Mouse (Mus musculus) midbrain, embryonic 11.5 days (tissue): ENCODE results near the gene Limd1. TPM values are rescaled to one million over a fixed set of nuclear protein-coding genes. Genes with fewer than 3 reads are reported as not detected.

ENCODE experiments used
- polyA plus RNA-seq: library from polyadenylated mRNA; unstranded; fragments of >200 nt; fragmentation: Nextera tagmentation; extraction: Ambion mirVana; gene quantifications from 2 replicates; pipeline ENCODE4 v1.2.1, GENCODE M21; 2014

The Limd1 gene
- polyA plus RNA-seq, 1 experiment from 2014 or later, result 46.4 TPM

Other genes with a start within 250 kb of the Limd1 start
- gene Tmem158, start 217.9 kb upstream of the Limd1 start, polyA plus RNA-seq, result 4.6 and 7.0 TPM in 2 replicates
- 860 and 869 TPM in 2 replicates for gene Lars2, start 111.8 kb upstream of the Limd1 start, polyA plus RNA-seq
- 53.9 and 63.3 TPM in 2 replicates for gene Sacm1l, start 51.1 kb downstream of the Limd1 start, polyA plus RNA-seq
- 0.11 and 0.22 TPM in 2 replicates for gene Slc6a20b, start 153.9 kb downstream of the Limd1 start, polyA plus RNA-seq
- gene Ccr9, start 199.7 kb downstream of the Limd1 start, polyA plus RNA-seq, result 0.22 and 0.34 TPM in 2 replicates
- gene Slc6a20a, start 200.2 kb downstream of the Limd1 start, polyA plus RNA-seq, result 2.6 and 3.6 TPM in 2 replicates
- gene Lztfl1, start 239.0 kb downstream of the Limd1 start, polyA plus RNA-seq, result 50.6 and 58.4 TPM in 2 replicates